Mouse (Mus musculus): Measurements from ENCODE around the gene Olfr1419. TPM values are rescaled to one million over a fixed set of nuclear protein-coding genes. Genes with fewer than 3 reads are reported as not detected.

Olfr1419 gene
- polyA plus RNA-seq (2012; rRNA removed), result not detected in 2 replicates

DNA sequence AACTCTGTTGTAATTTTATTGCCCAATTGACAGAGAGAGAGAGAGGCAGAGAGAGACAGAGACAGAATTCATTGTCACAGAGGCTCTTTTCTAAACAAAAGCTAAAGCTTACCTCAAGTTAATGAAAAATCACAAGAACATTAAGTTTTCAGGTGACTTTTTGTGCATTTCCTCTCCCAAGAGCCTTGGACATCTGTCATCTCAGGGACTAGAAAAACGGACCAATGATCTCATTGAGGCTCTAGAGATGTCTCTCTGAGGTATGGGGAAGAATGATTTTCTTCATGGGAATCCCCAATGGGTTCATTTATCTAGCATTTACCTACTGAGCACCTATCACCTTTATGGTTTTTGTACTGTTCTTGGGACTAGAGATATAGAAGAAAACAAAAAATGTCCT, at the start of gene Olfr1419:
Gene Olfr1419, minus strand, starts transcription at position 101 of the 400 bp plus-strand sequence.

DNA sequence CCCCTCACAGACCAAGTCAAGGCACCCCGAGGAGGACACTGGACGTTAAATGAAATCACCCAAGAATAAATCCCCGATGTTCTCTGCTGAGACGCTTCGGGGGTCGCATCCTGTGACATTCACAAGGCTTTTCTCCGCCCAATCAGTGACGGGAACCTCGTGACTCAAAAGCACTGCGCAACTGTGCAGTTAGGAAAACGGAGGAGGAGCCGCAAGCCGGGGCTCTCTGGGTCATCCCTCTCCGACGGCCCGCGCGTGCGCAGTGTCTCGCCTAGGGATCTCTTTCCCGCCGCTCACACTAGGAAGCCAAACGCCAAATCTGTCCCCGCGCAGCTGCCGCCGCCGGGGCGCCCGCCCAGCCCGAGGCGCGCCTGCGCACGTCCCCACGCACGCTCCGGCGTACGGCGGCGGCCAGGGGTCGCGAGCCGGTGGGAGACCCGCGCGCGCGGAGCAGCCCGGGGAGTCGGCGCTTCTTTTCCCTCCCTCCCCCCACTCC, 37.2 kb upstream of the Olfr1419 start, which contains the start of gene Patl1:
Gene Patl1, plus strand, starts transcription at position 363 of the 496 bp plus-strand sequence.

DNA sequence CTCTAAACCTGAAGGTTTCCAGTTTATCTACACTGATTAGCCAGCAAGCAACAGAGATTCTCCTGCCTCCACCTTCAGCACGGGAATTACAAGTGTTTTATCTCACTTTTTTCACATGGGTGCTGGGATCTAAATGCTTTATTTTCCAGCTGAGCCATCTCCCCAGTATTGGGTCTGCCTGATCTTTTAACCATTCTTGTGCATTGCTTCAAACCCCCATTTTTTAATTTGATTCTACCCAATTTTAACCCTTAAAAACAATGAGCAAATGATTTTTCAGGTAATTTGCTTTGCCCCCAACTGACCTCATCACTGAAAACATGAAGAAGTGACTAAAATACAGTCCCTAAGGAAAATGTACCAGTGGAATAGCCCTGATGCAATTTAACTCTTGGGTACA, 11.4 kb upstream of the Olfr1419 start, which contains the start of gene Olfr1420:
Gene Olfr1420, plus strand, starts transcription at position 301 of the 400 bp plus-strand sequence.

GRCm38 (mm10) chr19:11860966-11861365, 13.9 kb downstream of the Olfr1419 start, which contains the start of gene Olfr1418:
TSS of gene Olfr1418 (minus strand) at chr19:11861066.

GRCm38 (mm10) chr19:11839119-11839518, 35.8 kb downstream of the Olfr1419 start, which contains the start of gene Olfr1417:
TSS of gene Olfr1417 (minus strand) at chr19:11839219.

DNA sequence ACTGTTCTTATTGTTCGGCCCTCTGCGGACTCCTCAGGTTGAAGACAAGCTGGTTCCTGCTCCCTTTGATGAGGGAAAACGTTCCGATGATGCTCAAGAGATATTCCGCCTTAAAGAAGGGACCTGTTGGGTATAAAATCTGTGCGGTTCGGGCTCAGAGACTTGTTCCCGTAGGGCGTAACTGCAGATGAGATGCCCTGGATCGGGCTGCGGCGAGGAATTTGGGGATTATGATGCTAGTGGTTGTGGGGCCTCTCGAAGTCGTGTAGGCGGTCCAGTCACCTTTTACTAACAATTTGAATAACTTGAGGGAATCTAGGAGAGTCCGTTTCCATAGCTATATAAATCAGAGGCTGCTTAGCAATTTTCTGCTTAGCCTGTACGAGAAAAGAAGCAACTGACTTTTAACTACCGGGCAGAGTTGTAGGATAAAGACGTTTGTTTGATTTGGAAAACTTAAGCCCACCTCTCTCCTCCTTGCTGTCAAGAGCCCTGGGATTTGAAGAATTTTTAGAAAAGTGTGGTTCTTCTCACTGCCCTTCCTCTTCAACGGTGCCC, 55.7 kb downstream of the Olfr1419 start, which contains the start of gene Stx3:
Gene Stx3, minus strand, starts transcription at position 261 of the 558 bp plus-strand sequence.

Other genes starting within 250 kb of the Olfr1419 start
- gene Ms4a3, start 234.3 kb downstream of the Olfr1419 start, polyA plus RNA-seq (2012; rRNA removed), result 20.7 and 27.6 TPM in 2 replicates
- gene Oosp2, start 214.5 kb downstream of the Olfr1419 start, polyA plus RNA-seq (2012; rRNA removed), result 0.11 TPM in 1 of 2 replicates, not detected in the other
- gene Oosp1, start 184.0 kb downstream of the Olfr1419 start, polyA plus RNA-seq (2012; rRNA removed), result 0.06 and 0.12 TPM in 2 replicates
- not detected in 2 replicates for gene Oosp3, start 178.1 kb downstream of the Olfr1419 start, polyA plus RNA-seq (2012; rRNA removed)
- gene Gif, start 127.6 kb downstream of the Olfr1419 start, polyA plus RNA-seq (2012; rRNA removed), result 0.01 TPM in 1 of 2 replicates, not detected in the other
- gene Mrpl16, start 104.7 kb downstream of the Olfr1419 start, polyA plus RNA-seq (2012; rRNA removed), result 22.2 and 23.1 TPM in 2 replicates
- 1.2 and 1.4 TPM in 2 replicates for gene Stx3, start 55.7 kb downstream of the Olfr1419 start, polyA plus RNA-seq (2012; rRNA removed)
- gene Olfr1417, start 35.9 kb downstream of the Olfr1419 start, polyA plus RNA-seq (2012; rRNA removed), result not detected in 2 replicates
- gene Olfr1418, start 14.0 kb downstream of the Olfr1419 start, polyA plus RNA-seq (2012; rRNA removed), result not detected in 2 replicates
- not detected in 2 replicates for gene Olfr1420, start 11.5 kb upstream of the Olfr1419 start, polyA plus RNA-seq (2012; rRNA removed)
- gene Patl1, start 37.3 kb upstream of the Olfr1419 start, polyA plus RNA-seq (2012; rRNA removed), result 6.7 and 7.9 TPM in 2 replicates
- gene Osbp, start 90.8 kb upstream of the Olfr1419 start, polyA plus RNA-seq (2012; rRNA removed), result 11.7 and 13.4 TPM in 2 replicates
- gene Olfr1423, start 166.2 kb upstream of the Olfr1419 start, polyA plus RNA-seq (2012; rRNA removed), result not detected in 2 replicates
- not detected in 2 replicates for gene Olfr1424, start 187.6 kb upstream of the Olfr1419 start, polyA plus RNA-seq (2012; rRNA removed)
- gene Olfr1425, start 202.6 kb upstream of the Olfr1419 start, polyA plus RNA-seq (2012; rRNA removed), result not detected in 2 replicates
- gene Olfr1426, start 216.9 kb upstream of the Olfr1419 start, polyA plus RNA-seq (2012; rRNA removed), result not detected in 2 replicates
- not detected in 2 replicates for gene Olfr1427, start 228.2 kb upstream of the Olfr1419 start, polyA plus RNA-seq (2012; rRNA removed)
- not detected in 2 replicates for gene Olfr1428, start 240.8 kb upstream of the Olfr1419 start, polyA plus RNA-seq (2012; rRNA removed)
- not detected in 2 replicates for gene Olfr76, start 248.1 kb upstream of the Olfr1419 start, polyA plus RNA-seq (2012; rRNA removed)

Measured in liver, embryonic 18 days (tissue).